Mouse (Mus musculus) myocyte (in vitro differentiated cells): ENCODE measurements at regions not wholly inside any gene's neighbourhood (a gene's known extent, or its start where the extent isn't known, plus 50 kb on each side); places are given as distances from the start of the nearest gene placed in this dataset.

Experiments used
- CEBPB ChIP-seq: IDR thresholded peaks from 2 replicates; pipeline ENCODE4 v1.6.1; 2011; ENCODE audit warnings: mild to moderate bottlenecking, moderate library complexity; ENCODE audit not compliant: poor library complexity, insufficient read depth, severe bottlenecking
- MAX ChIP-seq: IDR thresholded peaks from one replicate; pipeline ENCODE4 v1.6.1; 2011; ENCODE audit warnings: low read depth, mild to moderate bottlenecking, control low read depth
- POLR2A ChIP-seq: IDR thresholded peaks from one replicate; pipeline ENCODE4 v1.6.1; 2011; ENCODE audit warnings: low read depth, mild to moderate bottlenecking, control low read depth, moderate library complexity; ENCODE audit not compliant: insufficient read length
- POLR2AphosphoS2 ChIP-seq: IDR thresholded peaks from one replicate; pipeline ENCODE4 v1.6.1; 2011; ENCODE audit warnings: low read depth, control low read depth; ENCODE audit not compliant: insufficient read length
- USF1 ChIP-seq: IDR thresholded peaks from one replicate; pipeline ENCODE4 v1.6.1; 2011; ENCODE audit warnings: low read depth, mild to moderate bottlenecking, control low read depth, moderate library complexity

DNA sequence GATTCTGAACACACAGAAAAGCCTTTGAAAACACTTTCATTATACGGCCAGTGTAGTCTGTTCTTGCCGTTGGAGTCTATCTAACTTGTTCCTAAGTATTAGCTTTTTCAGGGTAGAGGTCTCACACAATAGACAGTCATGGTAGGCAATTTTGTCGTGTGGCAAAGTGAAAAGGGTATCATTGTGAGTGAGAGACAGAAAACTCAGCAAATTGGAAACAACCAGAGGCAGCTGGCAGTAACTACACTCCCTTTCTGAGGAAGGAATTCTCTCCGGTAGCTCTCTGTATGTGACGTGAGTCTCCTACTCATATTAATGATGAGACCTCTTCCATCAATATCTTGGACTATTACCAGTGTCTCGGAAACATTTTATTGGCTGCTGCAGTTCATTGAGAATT is 413.8 kb upstream of the Hnrnpa3 start:
- TF ChIP-seq MAX (no peak), CEBPB (no peak), POLR2A (no peak), POLR2AphosphoS2 (no peak), USF1 (no peak)
